Comparison of ENCODE assay signal across 7 mouse cellular contexts in the genomic region with DNA sequence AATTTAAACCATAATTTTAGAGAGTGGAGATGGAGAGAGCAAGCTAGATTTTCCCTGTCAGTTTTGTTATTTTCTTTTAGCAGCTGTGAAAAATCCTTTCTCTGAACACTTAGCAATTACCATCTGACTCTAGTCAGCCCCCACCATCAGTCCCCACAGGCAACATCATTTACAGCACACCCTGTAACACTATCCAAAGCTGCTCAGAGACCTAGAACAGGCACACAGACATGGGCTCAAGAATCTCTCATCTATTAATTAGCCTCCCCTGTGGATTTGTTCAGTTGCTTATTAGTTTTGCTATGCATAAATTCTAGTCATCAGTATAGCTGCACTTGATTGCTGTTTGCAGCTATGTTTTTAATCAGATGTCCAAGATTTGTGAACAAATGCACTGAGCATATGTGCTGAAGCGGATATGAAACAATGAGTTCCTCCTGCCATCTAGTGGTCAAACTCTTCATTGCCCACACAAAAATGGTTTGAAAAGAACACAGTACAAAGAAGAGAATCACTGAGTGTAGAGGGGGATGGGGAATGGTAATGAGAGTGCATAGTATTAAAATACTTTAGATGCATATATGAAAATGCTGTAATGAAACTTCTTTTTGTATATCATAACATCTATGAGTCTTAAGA.
DNase-seq lines count a peak whose midpoint lies in the region; ATAC-seq and TF ChIP-seq lines count a peak whose summit lies in the region.

No protein-coding gene starts in this region.

- peak; percentile 43 for DNase-seq in liver, adult 2 months (ENCODE audit: extremely low read depth, low read depth, low spot score)
- DNase-seq in brain, adult 2 months (ENCODE audit: low read depth, low spot score) = peak; percentile 81
- DNase-seq in forebrain, embryonic 14.5 days (ENCODE audit: low spot score) = peak; percentile 90
- DNase-seq in layer of hippocampus, adult 2 months (ENCODE audit: low spot score in 2 of 2) = peak; percentile 67 to 68
- DNase-seq in naive thymus-derived CD4-positive, alpha-beta T cell, adult 2 months (ENCODE audit: low read depth) = peak; percentile 6
- no peak for DNase-seq in thymus, adult 18-20 months

- no peaks in the 10 kb centered on the region for H3K27me3 ChIP-seq in liver, adult 2 months (ENCODE audit: control insufficient read depth, insufficient read depth, low read length)
- H3K27me3 ChIP-seq in liver, embryonic 12.5 days (replicated peaks) = no peaks in the 10 kb centered on the region
- no peaks in the 10 kb centered on the region for H3K27me3 ChIP-seq in forebrain, embryonic 14.5 days (replicated peaks; ENCODE audit: control insufficient read depth, insufficient read depth, low read length)

- H3K36me3 ChIP-seq in liver, adult 2 months (ENCODE audit: control insufficient read depth, insufficient read depth, low read length) = no peaks in the 10 kb centered on the region
- H3K36me3 ChIP-seq in liver, embryonic 12.5 days = no peaks in the 10 kb centered on the region
- no peaks in the 10 kb centered on the region for H3K36me3 ChIP-seq in forebrain, embryonic 14.5 days (ENCODE audit: control insufficient read depth, insufficient read depth, low read length)

- no peak for TF ChIP-seq POLR2A in liver, adult 2 months (IDR thresholded peaks at IDR 0.05; ENCODE audit: extremely low read depth, insufficient read depth, low read length)

- TF ChIP-seq CTCF in liver, adult 2 months (IDR thresholded peaks at IDR 0.05; ENCODE audit: low read depth, low read length) = peak; percentile 23
- TF ChIP-seq CTCF in layer of hippocampus, adult 2 months (conservative IDR thresholded peaks at IDR 0.05) = peak; percentile 92

- WGBS in liver, adult 2 months = 35% methylated on average over 1 of the region's 1 CpGs
- WGBS in liver, embryonic 12.5 days (ENCODE audit: insufficient replicate concordance) = 34% methylated on average over 1 of the region's 1 CpGs
- 6% methylated on average over 1 of the region's 1 CpGs for WGBS in forebrain, embryonic 14.5 days

- H3K4me3 ChIP-seq in liver, adult 2 months (ENCODE audit: insufficient read depth, low read depth, low read length) = no peak overlapping the region
- no peak overlapping the region for H3K4me3 ChIP-seq in liver, embryonic 12.5 days
- no peak overlapping the region for H3K4me3 ChIP-seq in forebrain, embryonic 14.5 days (ENCODE audit: low read depth, low read length)
- H3K4me3 ChIP-seq in layer of hippocampus, adult 2 months = no peak overlapping the region

- no peak for ATAC-seq in liver, embryonic 12.5 days
- peak; percentile 91 for ATAC-seq in forebrain, embryonic 14.5 days

- H3K4me1 ChIP-seq in liver, adult 2 months (ENCODE audit: control insufficient read depth, insufficient read depth, low read length) = no peaks in the 10 kb centered on the region
- H3K4me1 ChIP-seq in liver, embryonic 12.5 days = no peaks in the 10 kb centered on the region
- no peaks in the 10 kb centered on the region for H3K4me1 ChIP-seq in forebrain, embryonic 14.5 days (ENCODE audit: control insufficient read depth, insufficient read depth, low read length)

- no peaks in the 10 kb centered on the region for H3K79me2 ChIP-seq in liver, adult 2 months (ENCODE audit: control insufficient read depth, insufficient read depth, low read length)

- no peak overlapping the region for H3K27ac ChIP-seq in liver, adult 2 months (replicated peaks; ENCODE audit: insufficient read depth, low read depth, low read length)
- no peak overlapping the region for H3K27ac ChIP-seq in liver, embryonic 12.5 days
- no peak overlapping the region for H3K27ac ChIP-seq in forebrain, embryonic 14.5 days (ENCODE audit: low read depth, low read length)
- H3K27ac ChIP-seq in layer of hippocampus, adult 2 months = no peak overlapping the region

- no peak overlapping the region for H3K4me2 ChIP-seq in liver, embryonic 12.5 days
- H3K4me2 ChIP-seq in forebrain, embryonic 14.5 days (ENCODE audit: low read length) = no peak overlapping the region

- no peaks in the 10 kb centered on the region for H3K9me3 ChIP-seq in liver, embryonic 12.5 days (replicated peaks)
- H3K9me3 ChIP-seq in forebrain, embryonic 14.5 days (replicated peaks; ENCODE audit: control insufficient read depth, low read length) = no peaks in the 10 kb centered on the region

- no peak overlapping the region for H3K9ac ChIP-seq in liver, adult 2 months (ENCODE audit: low read depth, low read length)
- no peak overlapping the region for H3K9ac ChIP-seq in liver, embryonic 12.5 days
- H3K9ac ChIP-seq in forebrain, embryonic 14.5 days (ENCODE audit: low read length) = no peak overlapping the region

Comparison
In these comparisons a context has a peak if more than half of its experiments do, and no peak if none do; other contexts are left out.
1. DNase-seq: peak in liver, adult 2 months (single experiment), brain, adult 2 months (single experiment), forebrain, embryonic 14.5 days (single experiment), layer of hippocampus, adult 2 months (2 of 2) and naive thymus-derived CD4-positive, alpha-beta T cell, adult 2 months (single experiment); none in thymus, adult 18-20 months (0 of 2).